Mouse (Mus musculus): ENCODE measurements around the gene 7420426K07Rik. TPM values are rescaled to one million over a fixed set of nuclear protein-coding genes. Genes with fewer than 3 reads are reported as not detected.

7420426K07Rik gene
- not detected for total RNA-seq (2021)
- long read RNA-seq: 0 reads

- DNase-seq (ENCODE audit: low spot score in 2 of 2): no peak
Measured at GRCm38 (mm10) chr9:98902819-98903218, at the start of gene 7420426K07Rik. TSS of gene 7420426K07Rik (plus strand) at chr9:98903119.

- DNase-seq (ENCODE audit: low spot score in 2 of 2): no peak
Measured at GRCm38 (mm10) chr9:98856210-98856609, 46.7 kb upstream of the 7420426K07Rik start, which contains the start of gene Prr23a2. TSS of gene Prr23a2 (plus strand) at chr9:98856494.

- no peak for DNase-seq (ENCODE audit: low spot score in 2 of 2)
Measured at GRCm38 (mm10) chr9:98863463-98863862, 39.5 kb upstream of the 7420426K07Rik start.

- no peak for DNase-seq (ENCODE audit: low spot score in 2 of 2)
Measured at GRCm38 (mm10) chr9:98864571-98864970, 38.3 kb upstream of the 7420426K07Rik start, which contains the start of gene Prr23a3. TSS of gene Prr23a3 (plus strand) at chr9:98864767.

GRCm38 (mm10) chr9:98901486-98901885 is 1.4 kb upstream of the 7420426K07Rik start:
- no peak for DNase-seq (ENCODE audit: low spot score in 2 of 2)

GRCm38 (mm10) chr9:98920629-98921523 is 18.0 kb downstream of the 7420426K07Rik start:
- DNase-seq (ENCODE audit: low spot score in 2 of 2): no peak

- DNase-seq (ENCODE audit: low spot score in 2 of 2): peak in 1 of 2 experiments; percentile 3
Measured at GRCm38 (mm10) chr9:98923119-98923518, 20.2 kb downstream of the 7420426K07Rik start.

- no peak for DNase-seq (ENCODE audit: low spot score in 2 of 2)
Measured at GRCm38 (mm10) chr9:98924183-98924582, 21.3 kb downstream of the 7420426K07Rik start.

- DNase-seq (ENCODE audit: low spot score in 2 of 2): no peak
Measured at GRCm38 (mm10) chr9:98929496-98929895, 26.6 kb downstream of the 7420426K07Rik start.

GRCm38 (mm10) chr9:98932931-98933330 is 30.0 kb downstream of the 7420426K07Rik start:
- no peak for DNase-seq (ENCODE audit: low spot score in 2 of 2)

GRCm38 (mm10) chr9:98935190-98935909 is 32.4 kb downstream of the 7420426K07Rik start:
- no peak for DNase-seq (ENCODE audit: low spot score in 2 of 2)

GRCm38 (mm10) chr9:98939290-98939689 is 36.4 kb downstream of the 7420426K07Rik start:
- no peak for DNase-seq (ENCODE audit: low spot score in 2 of 2)

GRCm38 (mm10) chr9:98952171-98953050 is 49.5 kb downstream of the 7420426K07Rik start:
- DNase-seq (ENCODE audit: low spot score in 2 of 2): no peak

GRCm38 (mm10) chr9:98953291-98953690 is 50.4 kb downstream of the 7420426K07Rik start:
- no peak for DNase-seq (ENCODE audit: low spot score in 2 of 2)

- DNase-seq (ENCODE audit: low spot score in 2 of 2): no peak
Measured at GRCm38 (mm10) chr9:98953830-98954229, 50.9 kb downstream of the 7420426K07Rik start.

Other genes with a start within 250 kb of the 7420426K07Rik start
- not detected for gene Prr23a1, start 60.6 kb upstream of the 7420426K07Rik start, total RNA-seq (2021)
- not detected for gene Prr23a2, start 46.6 kb upstream of the 7420426K07Rik start, total RNA-seq (2021)
- not detected for gene Prr23a3, start 38.4 kb upstream of the 7420426K07Rik start, total RNA-seq (2021)
- gene Foxl2, start 52.2 kb downstream of the 7420426K07Rik start, total RNA-seq (2021): 1 to 10 TPM in 1 of 2 experiments, under 1 TPM in 1; 0.89 to 1.1 TPM
- gene Faim, start 83.3 kb downstream of the 7420426K07Rik start, total RNA-seq (2021): 10 to 100 TPM; 56.0 to 56.9 TPM
- not detected for gene Gm1123, start 132.6 kb downstream of the 7420426K07Rik start, total RNA-seq (2021)
- gene Pik3cb, start 237.5 kb downstream of the 7420426K07Rik start, total RNA-seq (2021): 10 to 100 TPM; 27.6 to 28.0 TPM

Data from layer of hippocampus, adult 18-20 months (tissue).